Mouse (Mus musculus): Measurements from ENCODE around the gene Aida.

GRCm38 (mm10) chr1:183345817-183346195, 49.4 kb downstream of the Aida start:
- TF ChIP-seq CTCF (IDR thresholded peaks at IDR 0.05; ENCODE audit: insufficient read depth, low read depth, low read length), result no peak
- TF ChIP-seq POLR2A (IDR thresholded peaks at IDR 0.05; ENCODE audit: insufficient read depth, low read depth, low read length), result no peak
